Mouse (Mus musculus): ENCODE data around the gene Ttyh1.
A peak's percentile ranks its signal among the peaks of the same experiment; 100 is the strongest.
"Not testable (repeated sequence)": the region's sequence is repeated elsewhere in the genome, so short reads cannot be mapped to it uniquely, and the experiment has no call there.

The Ttyh1 gene

GRCm38 (mm10) chr7:4144766-4145551, 25.8 kb downstream of the Ttyh1 start:
- DNase-seq: no peak

GRCm38 (mm10) chr7:4145552-4146190, 26.5 kb downstream of the Ttyh1 start:
- peak; percentile 69 to 70 for DNase-seq

- no peak for DNase-seq
Observed at GRCm38 (mm10) chr7:4146241-4147180, 27.3 kb downstream of the Ttyh1 start.

- DNase-seq: no peak
Observed at GRCm38 (mm10) chr7:4147371-4147770, 28.2 kb downstream of the Ttyh1 start.

- no peak for DNase-seq
Observed at GRCm38 (mm10) chr7:4147836-4148235, 28.6 kb downstream of the Ttyh1 start.

GRCm38 (mm10) chr7:4148341-4149208, 29.4 kb downstream of the Ttyh1 start:
- no peak for DNase-seq

- peak; percentile 82 to 86 for DNase-seq
Observed at GRCm38 (mm10) chr7:4149209-4150054, 30.2 kb downstream of the Ttyh1 start.

GRCm38 (mm10) chr7:4150059-4150541, 30.9 kb downstream of the Ttyh1 start, which contains the start of gene Leng9:
Gene Leng9 (minus strand): TSS chr7:4150374.
- DNase-seq: peak; percentile 80 to 81

- DNase-seq: peak; percentile 48 to 51
Observed at GRCm38 (mm10) chr7:4150811-4151221, 31.6 kb downstream of the Ttyh1 start.

GRCm38 (mm10) chr7:4151241-4151640, 32.0 kb downstream of the Ttyh1 start:
- DNase-seq: no peak

GRCm38 (mm10) chr7:4154356-4154755, 35.1 kb downstream of the Ttyh1 start:
- DNase-seq: no peak

GRCm38 (mm10) chr7:4154976-4155375, 35.8 kb downstream of the Ttyh1 start:
- no peak for DNase-seq

- not testable (repeated sequence) for DNase-seq
Observed at GRCm38 (mm10) chr7:4161596-4161995, 42.4 kb downstream of the Ttyh1 start.

GRCm38 (mm10) chr7:4163571-4164072, 44.4 kb downstream of the Ttyh1 start:
- no peak for DNase-seq

- DNase-seq: no peak
Observed at GRCm38 (mm10) chr7:4164090-4164910, 45.1 kb downstream of the Ttyh1 start, which contains the start of gene Cdc42ep5. Gene Cdc42ep5 (minus strand): TSS chr7:4164860.

- DNase-seq: no peak
Observed at GRCm38 (mm10) chr7:4165286-4165685, 46.1 kb downstream of the Ttyh1 start.

GRCm38 (mm10) chr7:4167098-4167497, 47.9 kb downstream of the Ttyh1 start:
- no peak for DNase-seq

GRCm38 (mm10) chr7:4170193-4170938, 51.2 kb downstream of the Ttyh1 start:
- no peak for DNase-seq

- no peak for DNase-seq
Observed at GRCm38 (mm10) chr7:4178438-4178837, 59.2 kb downstream of the Ttyh1 start.

Measured in B cell, adult 2 months (primary cell).